Mouse (Mus musculus): ENCODE measurements around the gene BC147527. TPM values are rescaled to one million over a fixed set of nuclear protein-coding genes. Genes with fewer than 3 reads are reported as not detected.
A peak's percentile ranks its signal among the peaks of the same experiment; 100 is the strongest.
"Not testable (repeated sequence)": the region's sequence is repeated elsewhere in the genome, so short reads cannot be mapped to it uniquely, and the experiment has no call there.

Gene BC147527
- polyA plus RNA-seq, 1 experiment from 2014 or later: 0.11 TPM

DNA sequence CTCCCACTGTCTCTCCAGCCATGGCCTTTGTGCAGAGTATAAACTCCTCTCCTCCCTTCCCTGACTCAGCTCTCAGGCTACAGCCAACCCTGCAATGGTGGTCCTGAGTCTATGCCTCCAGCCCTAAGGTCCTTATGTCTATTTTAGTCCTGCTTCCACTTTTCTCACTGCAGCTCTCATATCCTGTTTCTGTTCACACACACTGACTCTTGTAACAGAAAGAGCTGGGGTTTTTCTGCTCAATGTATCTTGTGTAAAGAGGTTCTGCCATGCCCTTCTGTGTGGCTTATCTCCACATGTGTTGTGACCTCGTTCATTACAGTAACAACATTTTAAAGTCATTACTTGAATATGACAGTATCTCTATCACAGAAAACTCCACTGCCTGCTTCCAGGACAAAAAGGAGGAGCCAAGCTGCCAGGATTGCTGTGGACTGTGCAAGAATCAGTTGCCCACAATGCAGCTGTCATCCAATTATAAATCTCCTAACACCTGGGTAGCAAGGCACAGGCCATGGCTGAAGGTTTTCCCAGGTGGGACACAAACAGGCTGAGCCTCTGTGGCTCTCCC is 783 bp upstream of the BC147527 start:
- no peaks in the 10 kb centered on the region for H3K4me1 ChIP-seq (ENCODE audit: insufficient read depth)
- H3K4me2 ChIP-seq: no peak overlapping the region
- H3K36me3 ChIP-seq (ENCODE audit: insufficient read depth): no peaks in the 10 kb centered on the region
- no peak overlapping the region for H3K27ac ChIP-seq (ENCODE audit: low read depth)
- ATAC-seq (ENCODE audit: insufficient read depth) (no peak), DNase-seq (no peak)
- no peak overlapping the region for H3K4me3 ChIP-seq (ENCODE audit: low read depth, low read length)
- H3K27me3 ChIP-seq (ENCODE audit: insufficient read depth, low read length): no peaks in the 10 kb centered on the region
- no peak for TF ChIP-seq CTCF (IDR thresholded peaks at IDR 0.05; ENCODE audit: low read depth)
- H3K9ac ChIP-seq: no peak overlapping the region
- 45% methylated on average over 1 of the region's 1 CpGs for WGBS
- H3K9me3 ChIP-seq (ENCODE audit: low read depth, low read length): no peaks in the 10 kb centered on the region

- no peaks in the 10 kb centered on the region for H3K27me3 ChIP-seq (ENCODE audit: insufficient read depth, low read length)
- TF ChIP-seq CTCF (IDR thresholded peaks at IDR 0.05; ENCODE audit: low read depth): no peak
- no peak overlapping the region for H3K27ac ChIP-seq (ENCODE audit: low read depth)
- DNase-seq: no peak
- H3K9me3 ChIP-seq (ENCODE audit: low read depth, low read length): no peaks in the 10 kb centered on the region
- H3K36me3 ChIP-seq (ENCODE audit: insufficient read depth): no peaks in the 10 kb centered on the region
- no peak overlapping the region for H3K4me2 ChIP-seq
- WGBS: 75% methylated on average over 4 of the region's 4 CpGs
- H3K9ac ChIP-seq: no peak overlapping the region
- H3K4me3 ChIP-seq (ENCODE audit: low read depth, low read length): no peak overlapping the region
- no peaks in the 10 kb centered on the region for H3K4me1 ChIP-seq (ENCODE audit: insufficient read depth)
- ATAC-seq (ENCODE audit: insufficient read depth): no peak
These were observed 661 bp downstream of the BC147527 start for GRCm38 (mm10) chr13:120300853-120301252.

DNA sequence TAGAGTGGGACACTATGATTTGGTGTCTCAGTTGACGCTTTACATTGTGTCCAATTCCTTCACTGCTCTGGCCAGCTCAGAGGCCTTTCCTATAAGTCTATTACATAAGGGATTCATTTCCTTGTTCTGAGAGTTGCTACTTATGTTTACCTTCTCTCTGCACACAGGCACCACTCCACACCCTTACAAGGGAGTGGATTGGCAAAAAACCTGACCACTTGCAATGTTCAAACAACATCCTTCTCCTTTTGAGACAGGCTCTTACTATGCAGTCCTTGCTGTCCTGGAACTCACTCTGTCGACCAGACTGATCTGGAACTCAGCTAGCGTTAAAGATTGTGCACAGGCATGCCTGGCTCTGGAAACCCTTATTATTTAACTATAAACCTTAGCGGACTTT is 10.6 kb downstream of the BC147527 start:
- no peak overlapping the region for H3K27ac ChIP-seq (ENCODE audit: low read depth)
- H3K4me2 ChIP-seq: no peak overlapping the region
- no peaks in the 10 kb centered on the region for H3K4me1 ChIP-seq (ENCODE audit: insufficient read depth)
- H3K27me3 ChIP-seq (ENCODE audit: insufficient read depth, low read length): no peaks in the 10 kb centered on the region
- WGBS: 65% methylated on average over 4 of the region's 4 CpGs
- no peak for DNase-seq
- no peak for ATAC-seq (ENCODE audit: insufficient read depth)
- H3K9me3 ChIP-seq (ENCODE audit: low read depth, low read length): no peaks in the 10 kb centered on the region
- H3K4me3 ChIP-seq (ENCODE audit: low read depth, low read length): no peak overlapping the region
- H3K36me3 ChIP-seq (ENCODE audit: insufficient read depth): no peaks in the 10 kb centered on the region
- TF ChIP-seq CTCF (IDR thresholded peaks at IDR 0.05; ENCODE audit: low read depth): no peak
- no peak overlapping the region for H3K9ac ChIP-seq

GRCm38 (mm10) chr13:120313584-120313983 is 13.4 kb downstream of the BC147527 start:
- H3K9ac ChIP-seq: no peak overlapping the region
- DNase-seq (peak; percentile 53), ATAC-seq (ENCODE audit: insufficient read depth) (no peak)
- 36% methylated on average over 14 of the region's 14 CpGs for WGBS
- no peaks in the 10 kb centered on the region for H3K27me3 ChIP-seq (ENCODE audit: insufficient read depth, low read length)
- no peaks in the 10 kb centered on the region for H3K9me3 ChIP-seq (ENCODE audit: low read depth, low read length)
- no peak overlapping the region for H3K27ac ChIP-seq (ENCODE audit: low read depth)
- no peak overlapping the region for H3K4me3 ChIP-seq (ENCODE audit: low read depth, low read length)
- H3K4me2 ChIP-seq: peak overlapping the region; percentile 27; the same call in 1 of the 2 replicates
- peak; percentile 60 for TF ChIP-seq CTCF (IDR thresholded peaks at IDR 0.05; ENCODE audit: low read depth)
- no peaks in the 10 kb centered on the region for H3K4me1 ChIP-seq (ENCODE audit: insufficient read depth)
- H3K36me3 ChIP-seq (ENCODE audit: insufficient read depth): no peaks in the 10 kb centered on the region

DNA sequence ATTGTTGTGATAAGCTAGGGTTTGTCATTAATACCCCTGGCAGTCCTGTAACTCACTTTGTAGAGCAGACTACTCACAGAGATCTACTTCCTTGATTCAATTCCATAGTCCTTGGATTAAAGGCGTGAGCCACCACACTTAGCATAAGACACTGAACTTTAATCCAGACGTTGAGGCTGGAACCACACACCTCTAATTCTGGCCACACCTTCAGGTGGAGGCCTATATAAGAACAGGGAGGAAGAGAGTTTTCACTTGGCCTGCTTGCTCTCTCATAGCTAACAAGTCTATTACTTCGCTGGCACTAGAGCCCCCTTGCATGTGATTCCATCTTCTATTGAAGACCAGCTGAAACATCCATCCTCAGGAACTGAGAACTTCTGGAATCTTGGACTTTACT is 16.4 kb downstream of the BC147527 start, which contains the start of gene Tcstv3:
Gene Tcstv3 (plus strand): TSS at position 301 of the 400 bp plus-strand sequence.
- 67% methylated on average over 3 of the region's 3 CpGs for WGBS
- not testable (repeated sequence) for H3K9me3 ChIP-seq (ENCODE audit: low read depth, low read length); H3K27me3 ChIP-seq (ENCODE audit: insufficient read depth, low read length); H3K4me3 ChIP-seq (ENCODE audit: low read depth, low read length); DNase-seq; H3K9ac ChIP-seq; H3K4me2 ChIP-seq; H3K4me1 ChIP-seq (ENCODE audit: insufficient read depth); H3K27ac ChIP-seq (ENCODE audit: low read depth); ATAC-seq (ENCODE audit: insufficient read depth); H3K36me3 ChIP-seq (ENCODE audit: insufficient read depth)

DNA sequence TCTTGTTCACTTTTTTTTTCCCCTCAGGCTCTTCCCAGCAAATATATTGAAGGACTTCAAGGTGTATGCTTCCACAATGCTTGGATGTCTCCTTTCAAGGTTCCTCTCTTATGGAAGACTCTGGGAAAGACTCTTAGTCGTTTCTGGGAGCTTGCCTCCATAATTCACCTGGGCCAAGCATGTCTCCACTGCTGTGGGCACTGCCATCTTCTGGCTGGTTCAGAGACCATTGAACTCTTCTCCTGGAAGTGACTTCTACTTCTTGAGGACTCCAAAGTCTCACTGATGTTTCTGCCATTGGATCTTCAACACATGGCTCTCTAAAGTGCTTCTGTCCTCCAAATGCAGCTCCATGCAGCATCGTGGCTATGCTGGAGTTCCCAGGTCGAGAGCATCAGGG is 20.0 kb downstream of the BC147527 start:
- 67% methylated on average over 3 of the region's 3 CpGs for WGBS
- Histone ChIP-seq H3K4me1 (ENCODE audit: insufficient read depth) (no peaks in the 10 kb centered on the region), H3K27me3 (ENCODE audit: insufficient read depth, low read length) (no peaks in the 10 kb centered on the region), H3K4me3 (ENCODE audit: low read depth, low read length) (no peak overlapping the region), H3K36me3 (ENCODE audit: insufficient read depth) (no peaks in the 10 kb centered on the region), H3K27ac (ENCODE audit: low read depth) (no peak overlapping the region), H3K9ac (no peak overlapping the region), H3K4me2 (no peak overlapping the region), H3K9me3 (ENCODE audit: low read depth, low read length) (no peaks in the 10 kb centered on the region)
- no peak for DNase-seq
- no peak for ATAC-seq (ENCODE audit: insufficient read depth)
- no peak for TF ChIP-seq CTCF (IDR thresholded peaks at IDR 0.05; ENCODE audit: low read depth)

DNA sequence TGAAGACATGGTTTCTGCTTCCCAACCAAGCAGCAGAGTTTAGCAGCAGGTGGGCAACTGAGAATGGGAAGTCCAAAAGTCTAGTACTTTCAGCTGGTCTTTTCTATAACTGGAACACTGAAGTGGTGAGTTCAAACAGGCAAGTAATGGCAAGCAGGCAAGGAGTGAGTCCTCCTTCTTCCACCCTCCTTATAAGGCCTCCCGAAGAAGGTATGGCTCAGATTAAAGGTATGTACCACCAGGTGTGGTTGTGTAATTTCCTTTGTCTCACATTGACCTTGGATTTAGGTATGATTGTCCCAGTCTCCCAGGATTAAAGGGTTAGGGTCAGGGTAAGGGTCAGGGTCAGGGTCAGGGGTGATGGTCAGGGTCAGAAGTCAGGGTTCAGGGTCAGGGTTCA is 20.5 kb downstream of the BC147527 start:
- Histone ChIP-seq H3K4me2 (no peak overlapping the region), H3K27me3 (ENCODE audit: insufficient read depth, low read length) (no peaks in the 10 kb centered on the region), H3K36me3 (ENCODE audit: insufficient read depth) (no peaks in the 10 kb centered on the region), H3K27ac (ENCODE audit: low read depth) (no peak overlapping the region), H3K9ac (no peak overlapping the region), H3K9me3 (ENCODE audit: low read depth, low read length) (no peaks in the 10 kb centered on the region), H3K4me3 (ENCODE audit: low read depth, low read length) (no peak overlapping the region), H3K4me1 (ENCODE audit: insufficient read depth) (no peaks in the 10 kb centered on the region)
- ATAC-seq (ENCODE audit: insufficient read depth): no peak
- WGBS: 96% methylated on average over 1 of the region's 1 CpGs
- DNase-seq: peak; percentile 21
- no peak for TF ChIP-seq CTCF (IDR thresholded peaks at IDR 0.05; ENCODE audit: low read depth)

Other genes with a start within 250 kb of the BC147527 start
- gene Gm21188, start 248.2 kb upstream of the BC147527 start, polyA plus RNA-seq (2014; fragmentation: Nextera tagmentation; extraction: Ambion mirVana): not detected in 2 replicates
- gene Gm20767, start 160.1 kb upstream of the BC147527 start, polyA plus RNA-seq (2014; fragmentation: Nextera tagmentation; extraction: Ambion mirVana): not detected in 2 replicates
- gene Gm21818, start 128.0 kb upstream of the BC147527 start, polyA plus RNA-seq (2014; fragmentation: Nextera tagmentation; extraction: Ambion mirVana): not detected in 2 replicates
- gene Gm21762, start 84.4 kb upstream of the BC147527 start, polyA plus RNA-seq (2014; fragmentation: Nextera tagmentation; extraction: Ambion mirVana): not detected in 2 replicates
- gene Gm21731, start 61.3 kb upstream of the BC147527 start, polyA plus RNA-seq (2014; fragmentation: Nextera tagmentation; extraction: Ambion mirVana): not detected in 2 replicates
- gene AF067061, start 37.3 kb upstream of the BC147527 start, polyA plus RNA-seq (2014; fragmentation: Nextera tagmentation; extraction: Ambion mirVana): not detected in 2 replicates
- not detected in 2 replicates for gene Tcstv3, start 16.5 kb downstream of the BC147527 start, polyA plus RNA-seq (2014; fragmentation: Nextera tagmentation; extraction: Ambion mirVana)